22 mouse cellular contexts compared by ENCODE assay signal in genomic region chr6:86244866-86245265, GRCm38 (mm10). TPM values are rescaled to one million over a fixed set of nuclear protein-coding genes. Genes with fewer than 3 reads are reported as not detected.
A peak's percentile ranks its signal among the peaks of the same experiment; 100 is the strongest.
DNase-seq lines count a peak whose midpoint lies in the region; ATAC-seq and TF ChIP-seq lines count a peak whose summit lies in the region.
"Had no signal": no experiment of that assay in that cellular context is flagged by ENCODE, and none has a peak within 500 bp of the region (broad histone marks: within the 10 kb centered on the region; RNA-seq: fewer than 3 reads in every experiment).

No protein-coding gene starts in this region.

- 25% methylated on average over 3 of the region's 3 CpGs for WGBS in forebrain, postnatal 0 days
- 30% methylated on average over 3 of the region's 3 CpGs for WGBS in forebrain, embryonic 16.5 days
- WGBS in midbrain, embryonic 11.5 days = 16% methylated on average over 3 of the region's 3 CpGs
- 15% methylated on average over 3 of the region's 3 CpGs for WGBS in midbrain, embryonic 16.5 days

- H3K9me3 ChIP-seq in forebrain, postnatal 0 days (ENCODE audit: low read length) = no peaks in the 10 kb centered on the region
- H3K9me3 ChIP-seq in forebrain, embryonic 16.5 days (ENCODE audit: control insufficient read depth, low read length) = no peaks in the 10 kb centered on the region
- no peaks in the 10 kb centered on the region for H3K9me3 ChIP-seq in midbrain, embryonic 11.5 days (ENCODE audit: control insufficient read depth, low read length)
- H3K9me3 ChIP-seq in midbrain, embryonic 16.5 days (replicated peaks; ENCODE audit: control insufficient read depth, low read length, poor library complexity, severe bottlenecking) = no peaks in the 10 kb centered on the region
- H3K9me3 ChIP-seq: embryonic facial prominence, embryonic 13.5 days; heart, embryonic 12.5 days had no signal

- ATAC-seq in forebrain, postnatal 0 days = no peak
- ATAC-seq in forebrain, embryonic 16.5 days = no peak
- ATAC-seq in midbrain, embryonic 11.5 days (ENCODE audit: low FRiP score) = peak; percentile 54; the same call in 1 of the 2 replicates
- no peak for ATAC-seq in midbrain, embryonic 16.5 days
- no peak for ATAC-seq in megakaryocyte, adult 5-6 weeks (ENCODE audit: poor library complexity, severe bottlenecking)
- ATAC-seq: intestine, embryonic 16.5 days; Patski had no signal

- H3K27me3 ChIP-seq in forebrain, postnatal 0 days (ENCODE audit: insufficient read depth, low read length) = no peaks in the 10 kb centered on the region
- H3K27me3 ChIP-seq in forebrain, embryonic 16.5 days (replicated peaks; ENCODE audit: control insufficient read depth, insufficient read depth, low read length) = no peaks in the 10 kb centered on the region
- no peaks in the 10 kb centered on the region for H3K27me3 ChIP-seq in midbrain, embryonic 11.5 days (ENCODE audit: control insufficient read depth, insufficient read depth, low read length)
- H3K27me3 ChIP-seq in midbrain, embryonic 16.5 days (ENCODE audit: control insufficient read depth, insufficient read depth, low read depth, low read length) = no peaks in the 10 kb centered on the region
- H3K27me3 ChIP-seq: embryonic facial prominence, embryonic 13.5 days; heart, embryonic 12.5 days had no signal

- H3K4me2 ChIP-seq in forebrain, postnatal 0 days (ENCODE audit: low read depth) = no peak overlapping the region
- H3K4me2 ChIP-seq in forebrain, embryonic 16.5 days (ENCODE audit: low read length) = no peak overlapping the region
- H3K4me2 ChIP-seq in midbrain, embryonic 11.5 days = no peak overlapping the region
- H3K4me2 ChIP-seq in midbrain, embryonic 16.5 days (ENCODE audit: low read length) = no peak overlapping the region
- H3K4me2 ChIP-seq: embryonic facial prominence, embryonic 13.5 days; heart, embryonic 12.5 days; hindbrain, embryonic 14.5 days had no signal

- no peak for DNase-seq in forebrain, postnatal 0 days
- DNase-seq in midbrain, embryonic 11.5 days (ENCODE audit: low spot score, missing footprints) = peak; percentile 91
- peak; percentile 57 for DNase-seq in embryo, embryonic 10.5 days (ENCODE audit: low spot score)
- DNase-seq in ovary, postnatal 14 days (ENCODE audit: low spot score) = no peak
- DNase-seq: adrenal gland, adult 2 months; adrenal gland, postnatal 25 days; cerebellum, adult 18-20 months; cerebellum, adult 9-11 months; cerebellum, postnatal 36 days; gastrocnemius, adult 2 months; gastrocnemius, postnatal 25 days; heart, postnatal 36 days had no signal

- no peak overlapping the region for H3K4me3 ChIP-seq in forebrain, postnatal 0 days (ENCODE audit: low read depth, low read length)
- H3K4me3 ChIP-seq in forebrain, embryonic 16.5 days (replicated peaks; ENCODE audit: low read length) = no peak overlapping the region
- H3K4me3 ChIP-seq in midbrain, embryonic 11.5 days (ENCODE audit: low read depth, low read length) = no peak overlapping the region
- H3K4me3 ChIP-seq in midbrain, embryonic 16.5 days (ENCODE audit: low read depth, low read length) = no peak overlapping the region
- H3K4me3 ChIP-seq: embryonic facial prominence, embryonic 13.5 days; gastrocnemius, adult 2 months; heart, embryonic 12.5 days had no signal

- no peak for TF ChIP-seq CTCF in forebrain, postnatal 0 days (IDR thresholded peaks at IDR 0.05; ENCODE audit: low read depth)

- H3K36me3 ChIP-seq in forebrain, postnatal 0 days (ENCODE audit: insufficient read depth) = no peaks in the 10 kb centered on the region
- no peaks in the 10 kb centered on the region for H3K36me3 ChIP-seq in forebrain, embryonic 16.5 days (ENCODE audit: control insufficient read depth, insufficient read depth)
- H3K36me3 ChIP-seq in midbrain, embryonic 11.5 days (ENCODE audit: control insufficient read depth, insufficient read depth, low read length) = no peaks in the 10 kb centered on the region
- H3K36me3 ChIP-seq in midbrain, embryonic 16.5 days (ENCODE audit: control insufficient read depth, insufficient read depth, low read length) = no peaks in the 10 kb centered on the region
- H3K36me3 ChIP-seq: embryonic facial prominence, embryonic 13.5 days; heart, embryonic 12.5 days had no signal

- peaks cover 13% of the 10 kb centered on the region for H3K4me1 ChIP-seq in forebrain, postnatal 0 days (ENCODE audit: insufficient read depth)
- peaks cover 16% of the 10 kb centered on the region for H3K4me1 ChIP-seq in forebrain, embryonic 16.5 days (replicated peaks; ENCODE audit: control insufficient read depth, insufficient read depth, low read length)
- peaks cover 3% of the 10 kb centered on the region; the same call in 1 of the 2 replicates for H3K4me1 ChIP-seq in midbrain, embryonic 11.5 days (ENCODE audit: control insufficient read depth, insufficient read depth, low read length)
- H3K4me1 ChIP-seq in midbrain, embryonic 16.5 days (ENCODE audit: control insufficient read depth, insufficient read depth, low read length) = no peaks in the 10 kb centered on the region

- peak overlapping the region; percentile 36; the same call in 1 of the 2 replicates for H3K27ac ChIP-seq in forebrain, postnatal 0 days (ENCODE audit: low read depth, low read length)
- no peak overlapping the region for H3K27ac ChIP-seq in forebrain, embryonic 16.5 days (ENCODE audit: low read length)
- no peak overlapping the region for H3K27ac ChIP-seq in midbrain, embryonic 11.5 days (ENCODE audit: low read depth, low read length)
- no peak overlapping the region for H3K27ac ChIP-seq in midbrain, embryonic 16.5 days (ENCODE audit: low read length)
- H3K27ac ChIP-seq: embryonic facial prominence, embryonic 13.5 days; gastrocnemius, adult 2 months; hindbrain, embryonic 14.5 days had no signal

- no peak overlapping the region for H3K9ac ChIP-seq in forebrain, postnatal 0 days
- H3K9ac ChIP-seq in forebrain, embryonic 16.5 days (replicated peaks; ENCODE audit: low read depth, low read length) = no peak overlapping the region
- H3K9ac ChIP-seq in midbrain, embryonic 11.5 days (ENCODE audit: low read length) = no peak overlapping the region
- H3K9ac ChIP-seq in midbrain, embryonic 16.5 days (ENCODE audit: low read depth, low read length) = no peak overlapping the region
- H3K9ac ChIP-seq: embryonic facial prominence, embryonic 13.5 days; heart, embryonic 12.5 days; hindbrain, embryonic 14.5 days had no signal

RNA-seq across cellular contexts. Expression of gene Tgfa, which starts 49.8 kb away (rescaled TPM):
- 49.5 and 50.8 TPM in 2 replicates for total RNA-seq in forebrain, postnatal 0 days (2014; rRNA removed)
- polyA plus RNA-seq in forebrain, postnatal 0 days (2015; fragmentation: Nextera tagmentation; extraction: Ambion mirVana) = 20.3 and 29.9 TPM in 2 replicates
- 14.6 and 19.7 TPM in 2 replicates for polyA plus RNA-seq in forebrain, embryonic 16.5 days (2015; fragmentation: Nextera tagmentation; extraction: Ambion mirVana)
- polyA plus RNA-seq in midbrain, embryonic 11.5 days (2014; fragmentation: Nextera tagmentation; extraction: Ambion mirVana) = 1.4 and 1.7 TPM in 2 replicates
- polyA plus RNA-seq in midbrain, embryonic 16.5 days (2015; fragmentation: Nextera tagmentation; extraction: Ambion mirVana) = 13.1 and 14.7 TPM in 2 replicates
- total RNA-seq in megakaryocyte, adult 5-6 weeks (2015) = not detected in 2 replicates
- total RNA-seq in megakaryocyte, adult 5-6 weeks (2017) = not detected in 2 replicates
- total RNA-seq: CH12.LX; granulocyte monocyte progenitor cell, adult 5-6 weeks had no signal

Comparison
In these comparisons a context has a peak if more than half of its experiments do, and no peak if none do; other contexts are left out.
1. DNase-seq: peak in midbrain, embryonic 11.5 days (single experiment) and embryo, embryonic 10.5 days (single experiment); none in forebrain, postnatal 0 days (single experiment) and ovary, postnatal 14 days (single experiment).